17 mouse cellular contexts compared by ENCODE assay signal in genomic region chr4:107843687-107844086, GRCm38 (mm10). TPM values are rescaled to one million over a fixed set of nuclear protein-coding genes. Genes with fewer than 3 reads are reported as not detected.
DNase-seq lines count a peak whose midpoint lies in the region; ATAC-seq and TF ChIP-seq lines count a peak whose summit lies in the region.
"Had no signal": no experiment of that assay in that cellular context is flagged by ENCODE, and none has a peak within 500 bp of the region (broad histone marks: within the 10 kb centered on the region; RNA-seq: fewer than 3 reads in every experiment).

No protein-coding gene starts in this region.

- H3K36me3 ChIP-seq in midbrain, embryonic 11.5 days (ENCODE audit: control insufficient read depth, insufficient read depth, low read length): no peaks in the 10 kb centered on the region
- peaks cover 15% of the 10 kb centered on the region for H3K36me3 ChIP-seq in midbrain, embryonic 15.5 days (replicated peaks)
- peaks cover 53% of the 10 kb centered on the region for H3K36me3 ChIP-seq in forebrain, embryonic 13.5 days (ENCODE audit: poor library complexity, severe bottlenecking)
- H3K36me3 ChIP-seq: heart, embryonic 12.5 days; lung, embryonic 15.5 days had no signal

- DNase-seq in midbrain, embryonic 11.5 days (ENCODE audit: low spot score, missing footprints): peak; percentile 89
- peak; percentile 84 to 86 for DNase-seq in cerebellum, adult 2 months
- peak; percentile 47 for DNase-seq in retina, embryonic 14.5 days (ENCODE audit: low spot score)
- no peak for DNase-seq in layer of hippocampus, postnatal 36 days
- no peak for DNase-seq in gastrocnemius, postnatal 14 days
- DNase-seq: adrenal gland, postnatal 10 days; embryo, embryonic 11 days; heart, postnatal 4 days; kidney, postnatal 14 days had no signal

- no peak; the same call in 1 of the 2 replicates for TF ChIP-seq CTCF in cerebellum, adult 2 months (IDR thresholded peaks at IDR 0.05; ENCODE audit: borderline replicate concordance, insufficient read depth, low read depth, low read length)

- H3K4me3 ChIP-seq in midbrain, embryonic 11.5 days (ENCODE audit: low read depth, low read length): no peak overlapping the region
- no peak overlapping the region for H3K4me3 ChIP-seq in midbrain, embryonic 15.5 days
- no peak overlapping the region for H3K4me3 ChIP-seq in cerebellum, adult 2 months (replicated peaks; ENCODE audit: insufficient read depth, low read depth, low read length)
- H3K4me3 ChIP-seq in forebrain, embryonic 13.5 days: no peak overlapping the region
- H3K4me3 ChIP-seq: heart, embryonic 12.5 days; limb, embryonic 10.5 days; liver, embryonic 12.5 days; lung, embryonic 15.5 days had no signal

- H3K27me3 ChIP-seq in midbrain, embryonic 11.5 days (ENCODE audit: control insufficient read depth, insufficient read depth, low read length): peaks cover 15% of the 10 kb centered on the region
- H3K27me3 ChIP-seq in midbrain, embryonic 15.5 days (replicated peaks): 0 out of 2 replicates have a peak, but pooled peaks cover 6% of the 10 kb centered on the region
- H3K27me3 ChIP-seq in cerebellum, adult 2 months (ENCODE audit: control insufficient read depth, insufficient read depth, low read length): no peaks in the 10 kb centered on the region
- peaks cover 13% of the 10 kb centered on the region for H3K27me3 ChIP-seq in forebrain, embryonic 13.5 days

- H3K4me1 ChIP-seq in midbrain, embryonic 11.5 days (ENCODE audit: control insufficient read depth, insufficient read depth, low read length): peaks cover 23% of the 10 kb centered on the region
- H3K4me1 ChIP-seq in midbrain, embryonic 15.5 days: peaks cover 33% of the 10 kb centered on the region
- peaks cover 24% of the 10 kb centered on the region for H3K4me1 ChIP-seq in cerebellum, adult 2 months (ENCODE audit: control insufficient read depth, insufficient read depth, low read length)
- H3K4me1 ChIP-seq in forebrain, embryonic 13.5 days: peaks cover 55% of the 10 kb centered on the region

- ATAC-seq in midbrain, embryonic 11.5 days (ENCODE audit: low FRiP score): 0 out of 2 replicates have a peak, but pooled peaks have one; percentile 10
- no peak for ATAC-seq in midbrain, embryonic 15.5 days (replicated peaks)
- ATAC-seq in forebrain, embryonic 13.5 days: no peak
- ATAC-seq: intestine, postnatal 0 days; liver, embryonic 12.5 days had no signal

- no peak for TF ChIP-seq POLR2A in cerebellum, adult 2 months (IDR thresholded peaks at IDR 0.05; ENCODE audit: borderline replicate concordance, insufficient read depth, low read length)

- H3K27ac ChIP-seq in midbrain, embryonic 11.5 days (ENCODE audit: low read depth, low read length): no peak overlapping the region
- H3K27ac ChIP-seq in midbrain, embryonic 15.5 days: no peak overlapping the region
- no peak overlapping the region for H3K27ac ChIP-seq in cerebellum, adult 2 months (ENCODE audit: insufficient read depth, low read length)
- H3K27ac ChIP-seq in forebrain, embryonic 13.5 days: peak overlapping the region; percentile 66
- H3K27ac ChIP-seq: limb, embryonic 10.5 days; liver, embryonic 12.5 days; lung, embryonic 15.5 days had no signal

- 34% methylated on average over 8 of the region's 8 CpGs for WGBS in midbrain, embryonic 11.5 days
- 29% methylated on average over 8 of the region's 8 CpGs for WGBS in midbrain, embryonic 15.5 days
- WGBS in cerebellum, adult 2 months: 7% methylated on average over 8 of the region's 8 CpGs
- WGBS in forebrain, embryonic 13.5 days: 39% methylated on average over 8 of the region's 8 CpGs

- intact Hi-C loops in gastrocnemius, postnatal 14 days (cut with DNase I; ENCODE audit: low total_unique reads): no loop called here

- H3K9ac ChIP-seq in midbrain, embryonic 11.5 days (ENCODE audit: low read length): no peak overlapping the region; the same call in 1 of the 2 replicates
- no peak overlapping the region for H3K9ac ChIP-seq in midbrain, embryonic 15.5 days
- H3K9ac ChIP-seq in forebrain, embryonic 13.5 days: no peak overlapping the region
- H3K9ac ChIP-seq: heart, embryonic 12.5 days; liver, embryonic 12.5 days; lung, embryonic 15.5 days had no signal

- no peak overlapping the region for H3K4me2 ChIP-seq in midbrain, embryonic 11.5 days
- H3K4me2 ChIP-seq in midbrain, embryonic 15.5 days: no peak overlapping the region
- H3K4me2 ChIP-seq in forebrain, embryonic 13.5 days: no peak overlapping the region
- H3K4me2 ChIP-seq: heart, embryonic 12.5 days; liver, embryonic 12.5 days; lung, embryonic 15.5 days had no signal

- no peaks in the 10 kb centered on the region for H3K9me3 ChIP-seq in midbrain, embryonic 11.5 days (ENCODE audit: control insufficient read depth, low read length)
- no peaks in the 10 kb centered on the region for H3K9me3 ChIP-seq in midbrain, embryonic 15.5 days
- no peaks in the 10 kb centered on the region for H3K9me3 ChIP-seq in forebrain, embryonic 13.5 days (replicated peaks)
- H3K9me3 ChIP-seq: G1E; heart, embryonic 12.5 days; limb, embryonic 10.5 days; liver, embryonic 12.5 days; lung, embryonic 15.5 days had no signal

RNA-seq across cellular contexts. Expression of gene Magoh, which starts 35.9 kb away (rescaled TPM):
- 268 and 272 TPM in 2 replicates for polyA plus RNA-seq in midbrain, embryonic 11.5 days (2014; fragmentation: Nextera tagmentation; extraction: Ambion mirVana)
- 95.6 and 103 TPM in 2 replicates for polyA plus RNA-seq in midbrain, embryonic 15.5 days (2015; fragmentation: Nextera tagmentation; extraction: Ambion mirVana)
- 58.7 and 64.4 TPM in 2 replicates for polyA plus RNA-seq in cerebellum, adult 2 months (2012; rRNA removed)
- 196 and 224 TPM in 2 replicates for polyA plus RNA-seq in forebrain, embryonic 13.5 days (2015; fragmentation: Nextera tagmentation; extraction: Ambion mirVana)
- 10 to 100 TPM; 39.2 to 47.4 TPM for total RNA-seq in layer of hippocampus, postnatal 36 days (2021)
- total RNA-seq in gastrocnemius, postnatal 14 days (2021): 10 to 100 TPM; 25.9 to 33.0 TPM

RNA-seq across cellular contexts. Expression of gene Lrp8, which starts 41.6 kb away (rescaled TPM):
- polyA plus RNA-seq in midbrain, embryonic 11.5 days (2014; fragmentation: Nextera tagmentation; extraction: Ambion mirVana): 21.3 and 21.4 TPM in 2 replicates
- polyA plus RNA-seq in midbrain, embryonic 15.5 days (2015; fragmentation: Nextera tagmentation; extraction: Ambion mirVana): 70.6 and 71.3 TPM in 2 replicates
- polyA plus RNA-seq in cerebellum, adult 2 months (2012; rRNA removed): 55.4 and 62.4 TPM in 2 replicates
- 37.2 and 42.6 TPM in 2 replicates for polyA plus RNA-seq in forebrain, embryonic 13.5 days (2015; fragmentation: Nextera tagmentation; extraction: Ambion mirVana)
- 10 to 100 TPM; 91.7 to 95.3 TPM for total RNA-seq in layer of hippocampus, postnatal 36 days (2021)
- under 1 TPM; 0.25 to 0.51 TPM for total RNA-seq in gastrocnemius, postnatal 14 days (2021)

RNA-seq across cellular contexts. Expression of gene 0610037L13Rik, which starts 45.9 kb away (rescaled TPM):
- polyA plus RNA-seq in midbrain, embryonic 11.5 days (2014; fragmentation: Nextera tagmentation; extraction: Ambion mirVana): 130 and 134 TPM in 2 replicates
- polyA plus RNA-seq in midbrain, embryonic 15.5 days (2015; fragmentation: Nextera tagmentation; extraction: Ambion mirVana): 92.4 and 96.4 TPM in 2 replicates
- polyA plus RNA-seq in cerebellum, adult 2 months (2012; rRNA removed): 129 and 137 TPM in 2 replicates
- 116 and 118 TPM in 2 replicates for polyA plus RNA-seq in forebrain, embryonic 13.5 days (2015; fragmentation: Nextera tagmentation; extraction: Ambion mirVana)
- 10 to 100 TPM; 65.3 to 73.6 TPM for total RNA-seq in layer of hippocampus, postnatal 36 days (2021)
- 10 to 100 TPM; 52.8 to 60.5 TPM for total RNA-seq in gastrocnemius, postnatal 14 days (2021)

Comparison
In these comparisons a context has a peak if more than half of its experiments do, and no peak if none do; other contexts are left out.
1. DNase-seq: peak in midbrain, embryonic 11.5 days (single experiment), cerebellum, adult 2 months (2 of 2) and retina, embryonic 14.5 days (single experiment); none in layer of hippocampus, postnatal 36 days (0 of 2) and gastrocnemius, postnatal 14 days (single experiment).